Mouse (Mus musculus): ENCODE measurements around the gene Ift52. TPM values are rescaled to one million over a fixed set of nuclear protein-coding genes. Genes with fewer than 3 reads are reported as not detected.

The Ift52 gene
- polyA plus RNA-seq, 1 experiment from 2014 or later = 25.9 TPM

DNA sequence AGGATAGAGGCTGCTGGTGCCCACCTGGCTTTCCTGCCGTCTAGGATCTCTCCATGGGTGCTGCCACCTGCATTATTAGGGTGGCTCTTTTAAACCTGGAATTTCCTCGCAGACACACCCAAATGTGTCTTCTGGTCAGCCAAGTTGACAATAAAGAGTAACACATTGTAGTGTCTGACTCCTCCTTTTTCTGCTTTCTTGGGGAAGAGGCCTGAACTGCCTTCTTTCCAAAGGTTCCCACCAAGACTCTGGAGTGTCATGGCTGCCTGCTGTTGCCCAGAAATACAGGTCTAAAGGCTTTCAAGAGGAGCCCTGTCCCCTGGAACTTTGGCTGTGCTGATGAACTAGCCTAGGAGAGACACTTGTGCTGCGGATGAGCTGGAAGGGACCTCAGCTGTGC is 67.4 kb downstream of the Ift52 start:
- no peak overlapping the region for H3K4me3 ChIP-seq
- no peak overlapping the region for H3K27ac ChIP-seq
- no peaks in the 10 kb centered on the region for H3K27me3 ChIP-seq (replicated peaks)
- H3K9me3 ChIP-seq (replicated peaks) = no peaks in the 10 kb centered on the region
- no peak for ATAC-seq
- H3K4me1 ChIP-seq = 0 out of 2 replicates have a peak, but pooled peaks cover 3% of the 10 kb centered on the region
- 83% methylated on average over 3 of the region's 3 CpGs for WGBS (ENCODE audit: insufficient replicate concordance)
- H3K36me3 ChIP-seq = peaks cover 50% of the 10 kb centered on the region
- H3K4me2 ChIP-seq = no peak overlapping the region
- H3K9ac ChIP-seq = no peak overlapping the region

DNA sequence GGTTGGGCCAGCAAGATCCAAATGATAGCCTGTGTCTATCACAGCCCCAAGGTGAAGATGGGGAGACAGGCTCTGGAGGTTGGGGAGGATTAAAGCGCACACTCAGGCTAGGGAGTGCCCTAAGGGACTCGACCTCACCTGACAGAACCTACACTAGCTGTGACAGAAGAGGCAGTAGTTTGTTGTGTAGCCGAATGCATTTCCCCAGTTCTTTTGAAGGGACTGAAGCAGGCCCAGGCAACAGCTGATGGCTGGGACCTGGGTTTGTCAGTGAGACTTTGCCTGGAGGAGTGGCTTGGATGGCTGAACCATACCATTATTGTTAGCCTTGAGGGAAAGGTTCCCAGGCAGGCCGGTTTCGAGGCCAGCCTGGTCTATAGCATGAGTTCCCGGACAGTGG is 67.9 kb downstream of the Ift52 start:
- no peak overlapping the region for H3K9ac ChIP-seq
- ATAC-seq = no peak
- no peaks in the 10 kb centered on the region for H3K27me3 ChIP-seq (replicated peaks)
- H3K4me1 ChIP-seq = 0 out of 2 replicates have a peak, but pooled peaks cover 3% of the 10 kb centered on the region
- peaks cover 45% of the 10 kb centered on the region for H3K36me3 ChIP-seq
- no peak overlapping the region for H3K27ac ChIP-seq
- no peaks in the 10 kb centered on the region for H3K9me3 ChIP-seq (replicated peaks)
- no peak overlapping the region for H3K4me3 ChIP-seq
- no peak overlapping the region for H3K4me2 ChIP-seq
- WGBS (ENCODE audit: insufficient replicate concordance) = 76% methylated on average over 6 of the region's 6 CpGs

DNA sequence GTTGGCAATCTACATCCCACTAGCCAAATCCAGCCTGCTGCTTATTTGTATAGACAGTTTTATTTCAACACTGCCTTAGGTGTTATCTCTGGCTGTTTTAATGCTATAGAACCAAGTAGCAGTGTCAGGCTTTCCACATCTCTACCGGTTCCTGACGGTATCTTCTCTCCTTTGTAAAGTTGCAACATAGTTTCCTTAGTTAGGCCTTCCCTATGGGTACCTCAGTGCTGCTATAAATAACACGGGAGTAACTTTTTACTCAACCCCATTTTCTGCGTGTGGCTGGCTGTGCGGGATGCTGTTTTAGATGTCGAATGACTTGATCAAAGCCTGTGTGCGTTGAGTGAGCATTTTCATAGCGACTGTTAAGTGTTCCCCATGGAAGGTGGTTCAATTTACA is 69.4 kb downstream of the Ift52 start:
- no peak for ATAC-seq
- WGBS (ENCODE audit: insufficient replicate concordance) = 44% methylated on average over 8 of the region's 8 CpGs
- H3K36me3 ChIP-seq = peaks cover 32% of the 10 kb centered on the region
- no peak overlapping the region for H3K4me3 ChIP-seq
- H3K27ac ChIP-seq = no peak overlapping the region
- no peaks in the 10 kb centered on the region for H3K27me3 ChIP-seq (replicated peaks)
- H3K9ac ChIP-seq = no peak overlapping the region
- no peak overlapping the region for H3K4me2 ChIP-seq
- 0 out of 2 replicates have a peak, but pooled peaks cover 3% of the 10 kb centered on the region for H3K4me1 ChIP-seq
- no peaks in the 10 kb centered on the region for H3K9me3 ChIP-seq (replicated peaks)

DNA sequence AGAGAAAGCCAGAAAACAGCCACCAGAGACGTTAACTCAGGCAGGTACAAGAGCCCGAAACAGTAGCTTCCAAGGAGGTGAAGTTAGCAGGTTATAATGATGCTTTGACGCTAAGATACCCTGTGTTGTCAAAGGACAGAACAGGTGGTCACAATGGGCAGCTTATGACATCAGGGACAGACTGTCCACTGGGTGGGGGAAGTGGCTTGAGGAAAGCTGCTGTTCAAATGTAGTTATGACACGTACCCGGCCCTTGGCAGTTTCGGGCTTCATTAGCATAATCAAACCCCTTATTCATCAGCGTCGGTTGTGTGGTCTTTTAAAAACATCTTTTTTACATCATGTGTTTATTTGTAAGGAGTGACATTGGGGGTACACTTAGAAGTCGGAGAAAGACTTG is 70.6 kb downstream of the Ift52 start, which contains the start of gene Gtsf1l:
Gene Gtsf1l, minus strand, starts transcription at position 128 of the 400 bp plus-strand sequence.
- Histone ChIP-seq H3K4me3 (no peak within 1 kb of the TSS), H3K27me3 (replicated peaks) (no peaks in the 10 kb centered on the region), H3K27ac (no peak within 1 kb of the TSS), H3K4me1 (no peaks in the 10 kb centered on the region), H3K4me2 (no peak within 1 kb of the TSS), H3K9me3 (replicated peaks) (no peaks in the 10 kb centered on the region), H3K36me3 (peaks cover 21% of the 10 kb centered on the region), H3K9ac (no peak within 1 kb of the TSS)
- 71% methylated on average over 9 of the region's 9 CpGs for WGBS (ENCODE audit: insufficient replicate concordance)
- ATAC-seq = no peak

DNA sequence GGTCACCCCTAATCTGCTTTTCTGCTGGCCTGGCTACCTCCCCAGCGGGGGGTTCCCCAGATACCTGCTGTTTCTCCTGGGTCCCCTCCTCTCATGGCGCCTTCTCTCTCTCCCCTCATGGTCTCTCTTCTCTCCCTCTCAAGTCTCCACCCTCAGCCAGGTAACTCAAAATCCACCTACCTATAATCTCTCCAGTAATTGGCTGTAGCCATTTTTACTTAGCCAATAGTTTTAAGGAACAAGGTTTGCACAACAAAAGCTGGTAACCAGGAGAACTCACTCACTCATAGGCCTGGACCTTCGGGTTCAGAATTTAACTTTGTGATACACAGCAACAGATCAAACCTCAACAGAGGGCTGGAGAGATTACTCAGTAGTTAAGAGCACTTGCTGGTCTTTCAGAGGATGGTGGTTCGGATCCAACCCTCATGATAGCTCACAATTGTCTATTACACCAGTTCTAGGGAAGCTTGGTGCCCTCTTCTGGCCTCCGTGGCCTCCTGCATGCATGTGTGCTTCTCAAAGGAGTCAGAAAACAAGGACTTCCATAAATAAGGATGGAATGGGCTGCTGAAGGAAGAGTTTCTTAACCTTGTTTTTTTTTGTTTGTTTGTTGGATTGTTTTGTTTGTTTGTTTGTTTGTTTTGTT is 72.4 kb downstream of the Ift52 start:
- no peaks in the 10 kb centered on the region for H3K27me3 ChIP-seq (replicated peaks)
- H3K9me3 ChIP-seq (replicated peaks) = no peaks in the 10 kb centered on the region
- ATAC-seq = no peak
- H3K9ac ChIP-seq = no peak overlapping the region
- peaks cover 6% of the 10 kb centered on the region for H3K36me3 ChIP-seq
- no peaks in the 10 kb centered on the region for H3K4me1 ChIP-seq
- no peak overlapping the region for H3K27ac ChIP-seq
- no peak overlapping the region for H3K4me3 ChIP-seq
- H3K4me2 ChIP-seq = no peak overlapping the region
- 50% methylated on average over 5 of the region's 5 CpGs for WGBS (ENCODE audit: insufficient replicate concordance)

DNA sequence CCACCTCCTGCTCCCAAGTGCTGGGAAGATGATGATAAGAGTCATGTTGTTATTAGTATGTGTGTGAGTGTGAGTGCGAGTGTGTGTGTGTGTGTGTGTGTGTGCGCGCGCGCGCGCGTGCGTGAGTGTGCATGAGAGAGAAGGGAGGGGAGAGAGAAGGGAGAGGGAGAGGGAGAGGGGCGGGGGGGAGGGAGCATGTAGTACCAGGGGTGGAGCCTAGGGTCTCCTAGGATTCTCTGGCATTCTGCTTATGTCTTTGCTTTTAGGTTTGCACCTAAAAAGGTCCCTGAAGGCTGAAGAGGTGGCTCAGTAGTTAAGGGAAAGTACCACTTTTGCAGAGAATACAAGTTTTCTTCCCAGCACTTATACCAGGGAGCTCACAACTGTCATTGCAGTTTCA is 77.8 kb downstream of the Ift52 start:
- H3K4me3 ChIP-seq = no peak overlapping the region
- H3K27ac ChIP-seq = no peak overlapping the region
- ATAC-seq = no peak
- no peaks in the 10 kb centered on the region for H3K4me1 ChIP-seq
- H3K4me2 ChIP-seq = no peak overlapping the region
- 85% methylated on average over 10 of the region's 10 CpGs for WGBS (ENCODE audit: insufficient replicate concordance)
- H3K9me3 ChIP-seq (replicated peaks) = no peaks in the 10 kb centered on the region
- H3K27me3 ChIP-seq (replicated peaks) = no peaks in the 10 kb centered on the region; the same call in 1 of the 2 replicates
- H3K36me3 ChIP-seq = no peaks in the 10 kb centered on the region
- H3K9ac ChIP-seq = no peak overlapping the region

Small RNA genes lying within 50 kb of the gene (microRNA-seq; reads per million reads assigned to microRNA genes)
- not detected for gene Gm22174
- 1.1 reads per million for gene Mir7003

Other genes with a start within 250 kb of the Ift52 start
- gene Srsf6, start 85.8 kb upstream of the Ift52 start, polyA plus RNA-seq (2016; fragmentation: Nextera tagmentation; extraction: Ambion mirVana) = 168 and 174 TPM in 2 replicates
- gene L3mbtl1, start 73.9 kb upstream of the Ift52 start, polyA plus RNA-seq (2016; fragmentation: Nextera tagmentation; extraction: Ambion mirVana) = 0.06 and 0.08 TPM in 2 replicates
- gene Sgk2, start 30.0 kb upstream of the Ift52 start, polyA plus RNA-seq (2016; fragmentation: Nextera tagmentation; extraction: Ambion mirVana) = 2.7 and 3.0 TPM in 2 replicates
- 71.7 and 72.8 TPM in 2 replicates for gene Mybl2, start 37.3 kb downstream of the Ift52 start, polyA plus RNA-seq (2016; fragmentation: Nextera tagmentation; extraction: Ambion mirVana)
- not detected in 2 replicates for gene Gtsf1l, start 70.5 kb downstream of the Ift52 start, polyA plus RNA-seq (2016; fragmentation: Nextera tagmentation; extraction: Ambion mirVana)
- 0.99 and 1.2 TPM in 2 replicates for gene Tox2, start 185.8 kb downstream of the Ift52 start, polyA plus RNA-seq (2016; fragmentation: Nextera tagmentation; extraction: Ambion mirVana)

All from liver, embryonic 12.5 days (tissue).